19 mouse cellular contexts compared by ENCODE assay signal in the genomic region with DNA sequence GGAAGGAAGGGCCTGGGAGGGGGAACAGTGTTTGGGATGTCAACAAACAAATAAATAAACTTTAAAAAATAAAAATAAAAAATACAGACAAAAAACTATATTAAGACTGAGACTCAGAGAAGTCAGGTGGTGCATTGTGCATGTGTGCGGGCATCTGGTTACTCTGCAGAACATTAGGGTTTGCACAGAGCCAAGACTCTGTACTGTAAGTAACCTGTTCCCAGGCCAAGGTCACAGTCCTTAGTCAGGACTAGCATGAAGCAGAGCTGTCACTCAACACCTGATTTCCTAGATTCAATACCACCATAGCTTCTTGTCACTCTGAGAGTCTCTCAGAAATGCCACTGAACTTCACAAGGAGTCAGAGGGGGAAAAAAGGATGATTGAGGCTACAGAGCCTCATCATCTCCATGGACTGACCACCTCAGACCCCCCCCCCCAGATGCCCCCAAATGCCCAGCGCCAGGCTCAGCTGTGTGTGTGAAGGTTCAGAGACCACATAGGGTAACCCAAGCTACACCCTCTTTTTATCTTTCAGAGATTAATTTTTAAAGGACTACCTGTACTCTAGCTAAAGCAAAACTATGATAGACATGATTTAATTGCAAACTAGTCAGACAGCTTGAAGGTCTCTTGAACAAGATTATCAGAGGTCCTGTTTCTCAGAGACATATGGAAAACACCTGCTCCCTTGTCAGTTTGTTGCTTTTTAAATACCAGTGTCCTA.
DNase-seq lines count a peak whose midpoint lies in the region; ATAC-seq and TF ChIP-seq lines count a peak whose summit lies in the region.
"Had no signal": no experiment of that assay in that cellular context is flagged by ENCODE, and none has a peak within 500 bp of the region (broad histone marks: within the 10 kb centered on the region; RNA-seq: fewer than 3 reads in every experiment).

No protein-coding gene starts in this region.

- intact Hi-C loops in heart, postnatal 25 days (cut with DNase I): no loop called here

- no peaks in the 10 kb centered on the region for H3K27me3 ChIP-seq in heart, embryonic 11.5 days (ENCODE audit: control insufficient read depth, insufficient read depth, low read length)
- no peaks in the 10 kb centered on the region for H3K27me3 ChIP-seq in intestine, embryonic 15.5 days (replicated peaks)
- no peaks in the 10 kb centered on the region for H3K27me3 ChIP-seq in intestine, postnatal 0 days (replicated peaks; ENCODE audit: control insufficient read depth, insufficient read depth, low read length)
- H3K27me3 ChIP-seq in intestine, embryonic 16.5 days (replicated peaks; ENCODE audit: control insufficient read depth, insufficient read depth, low read length): no peaks in the 10 kb centered on the region
- H3K27me3 ChIP-seq in stomach, embryonic 16.5 days (ENCODE audit: control insufficient read depth, insufficient read depth, low read length): no peaks in the 10 kb centered on the region
- H3K27me3 ChIP-seq in hindbrain, embryonic 11.5 days (ENCODE audit: control insufficient read depth, insufficient read depth, low read length): no peaks in the 10 kb centered on the region
- H3K27me3 ChIP-seq: forebrain, embryonic 15.5 days; hindbrain, embryonic 15.5 days had no signal

- no peaks in the 10 kb centered on the region for H3K9me3 ChIP-seq in heart, embryonic 11.5 days (replicated peaks; ENCODE audit: control insufficient read depth, low read length)
- H3K9me3 ChIP-seq in intestine, embryonic 15.5 days: no peaks in the 10 kb centered on the region
- H3K9me3 ChIP-seq in intestine, postnatal 0 days (ENCODE audit: control insufficient read depth): no peaks in the 10 kb centered on the region
- H3K9me3 ChIP-seq in intestine, embryonic 16.5 days (ENCODE audit: control insufficient read depth, low read length): no peaks in the 10 kb centered on the region
- no peaks in the 10 kb centered on the region for H3K9me3 ChIP-seq in stomach, embryonic 16.5 days (replicated peaks; ENCODE audit: control insufficient read depth, low read length)
- H3K9me3 ChIP-seq in hindbrain, embryonic 11.5 days (ENCODE audit: control insufficient read depth, low read length): no peaks in the 10 kb centered on the region
- H3K9me3 ChIP-seq: forebrain, embryonic 15.5 days; hindbrain, embryonic 10.5 days; hindbrain, embryonic 15.5 days had no signal

- ATAC-seq in heart, embryonic 11.5 days (replicated peaks; ENCODE audit: insufficient number of reproducible peaks, low FRiP score, low TSS enrichment): no peak
- peak; percentile 75 for ATAC-seq in intestine, embryonic 15.5 days
- no peak for ATAC-seq in intestine, postnatal 0 days
- ATAC-seq in intestine, embryonic 16.5 days: peak; percentile 83
- ATAC-seq in stomach, embryonic 16.5 days (ENCODE audit: insufficient read depth, low FRiP score): peak; percentile 47; the same call in 1 of the 2 replicates
- ATAC-seq in hindbrain, embryonic 11.5 days (ENCODE audit: low FRiP score): no peak
- ATAC-seq: forebrain, embryonic 15.5 days; inflammation-experienced regulatory T-cells, adult 6 months had no signal

- WGBS in heart, embryonic 11.5 days (ENCODE audit: insufficient replicate concordance): 58% methylated on average over 2 of the region's 2 CpGs
- WGBS in intestine, embryonic 15.5 days: 72% methylated on average over 2 of the region's 2 CpGs
- WGBS in intestine, postnatal 0 days: 61% methylated on average over 2 of the region's 2 CpGs
- 85% methylated on average over 2 of the region's 2 CpGs for WGBS in intestine, embryonic 16.5 days
- 68% methylated on average over 2 of the region's 2 CpGs for WGBS in stomach, embryonic 16.5 days
- WGBS in hindbrain, embryonic 11.5 days: 88% methylated on average over 2 of the region's 2 CpGs

- H3K9ac ChIP-seq in heart, embryonic 11.5 days (ENCODE audit: low read depth, low read length): no peak overlapping the region
- H3K9ac ChIP-seq in intestine, embryonic 15.5 days: no peak overlapping the region
- H3K9ac ChIP-seq in intestine, postnatal 0 days (ENCODE audit: low read depth, low read length): no peak overlapping the region
- no peak overlapping the region for H3K9ac ChIP-seq in intestine, embryonic 16.5 days (ENCODE audit: low read depth, low read length)
- H3K9ac ChIP-seq in stomach, embryonic 16.5 days (ENCODE audit: low read length): no peak overlapping the region
- H3K9ac ChIP-seq in hindbrain, embryonic 11.5 days (ENCODE audit: low read depth, low read length): no peak overlapping the region
- H3K9ac ChIP-seq: forebrain, embryonic 15.5 days; hindbrain, embryonic 15.5 days had no signal

- peak overlapping the region; percentile 78 for H3K27ac ChIP-seq in heart, embryonic 11.5 days (ENCODE audit: low read depth, low read length)
- H3K27ac ChIP-seq in intestine, embryonic 15.5 days: no peak overlapping the region
- H3K27ac ChIP-seq in intestine, postnatal 0 days (ENCODE audit: low read depth, low read length): no peak overlapping the region
- no peak overlapping the region for H3K27ac ChIP-seq in intestine, embryonic 16.5 days (ENCODE audit: low read length)
- H3K27ac ChIP-seq in stomach, embryonic 16.5 days (ENCODE audit: low read length): 0 out of 2 replicates have a peak overlapping the region, but pooled peaks have one; percentile 42
- H3K27ac ChIP-seq in hindbrain, embryonic 11.5 days (ENCODE audit: low read depth, low read length): no peak overlapping the region
- H3K27ac ChIP-seq: forebrain, embryonic 15.5 days; hindbrain, embryonic 10.5 days; hindbrain, embryonic 15.5 days had no signal

- H3K4me2 ChIP-seq in heart, embryonic 11.5 days: no peak overlapping the region
- no peak overlapping the region for H3K4me2 ChIP-seq in intestine, embryonic 15.5 days (replicated peaks)
- no peak overlapping the region for H3K4me2 ChIP-seq in intestine, postnatal 0 days (replicated peaks; ENCODE audit: low read depth)
- no peak overlapping the region for H3K4me2 ChIP-seq in intestine, embryonic 16.5 days (ENCODE audit: low read depth, low read length)
- no peak overlapping the region for H3K4me2 ChIP-seq in stomach, embryonic 16.5 days (ENCODE audit: low read depth, low read length)
- H3K4me2 ChIP-seq in hindbrain, embryonic 11.5 days (replicated peaks; ENCODE audit: low read depth, low read length): no peak overlapping the region
- H3K4me2 ChIP-seq: forebrain, embryonic 15.5 days; hindbrain, embryonic 15.5 days had no signal

- no peak for TF ChIP-seq CTCF in intestine, postnatal 0 days (IDR thresholded peaks at IDR 0.05; ENCODE audit: low read depth)

- DNase-seq in heart, postnatal 25 days (ENCODE audit: low spot score): no peak
- DNase-seq in embryo, embryonic 9.5 days (ENCODE audit: extremely low spot score): no peak
- no peak for DNase-seq in hindbrain, embryonic 11.5 days (ENCODE audit: low spot score)
- DNase-seq: adrenal gland, adult 2 months; adrenal gland, postnatal 25 days; cerebellum, adult 18-20 months; cerebellum, adult 9-11 months; cerebellum, postnatal 36 days; gastrocnemius, postnatal 10 days; kidney, adult 2 months had no signal

- no peak overlapping the region for H3K4me3 ChIP-seq in heart, embryonic 11.5 days (ENCODE audit: low read depth, low read length)
- H3K4me3 ChIP-seq in intestine, embryonic 15.5 days (replicated peaks): no peak overlapping the region
- no peak overlapping the region for H3K4me3 ChIP-seq in intestine, postnatal 0 days (ENCODE audit: low read depth, low read length)
- H3K4me3 ChIP-seq in intestine, embryonic 16.5 days (ENCODE audit: low read length): no peak overlapping the region
- no peak overlapping the region for H3K4me3 ChIP-seq in stomach, embryonic 16.5 days (replicated peaks; ENCODE audit: low read length)
- no peak overlapping the region for H3K4me3 ChIP-seq in hindbrain, embryonic 11.5 days (ENCODE audit: low read depth, low read length)
- H3K4me3 ChIP-seq: forebrain, embryonic 15.5 days; hindbrain, embryonic 10.5 days; hindbrain, embryonic 15.5 days had no signal

- H3K36me3 ChIP-seq in heart, embryonic 11.5 days (ENCODE audit: control insufficient read depth, insufficient read depth, low read length): no peaks in the 10 kb centered on the region
- no peaks in the 10 kb centered on the region for H3K36me3 ChIP-seq in intestine, embryonic 15.5 days
- no peaks in the 10 kb centered on the region for H3K36me3 ChIP-seq in intestine, postnatal 0 days (ENCODE audit: control insufficient read depth, insufficient read depth)
- H3K36me3 ChIP-seq in intestine, embryonic 16.5 days (ENCODE audit: control insufficient read depth, insufficient read depth, low read length): no peaks in the 10 kb centered on the region
- no peaks in the 10 kb centered on the region for H3K36me3 ChIP-seq in stomach, embryonic 16.5 days (ENCODE audit: control insufficient read depth, insufficient read depth, low read length)
- no peaks in the 10 kb centered on the region for H3K36me3 ChIP-seq in hindbrain, embryonic 11.5 days (ENCODE audit: control insufficient read depth, insufficient read depth, low read length)
- H3K36me3 ChIP-seq: forebrain, embryonic 15.5 days; hindbrain, embryonic 10.5 days; hindbrain, embryonic 15.5 days had no signal

- peaks cover 28% of the 10 kb centered on the region for H3K4me1 ChIP-seq in heart, embryonic 11.5 days (ENCODE audit: control insufficient read depth, insufficient read depth, low read length)
- no peaks in the 10 kb centered on the region for H3K4me1 ChIP-seq in intestine, embryonic 15.5 days (replicated peaks)
- no peaks in the 10 kb centered on the region for H3K4me1 ChIP-seq in intestine, postnatal 0 days (replicated peaks; ENCODE audit: control insufficient read depth, insufficient read depth, low read length)
- H3K4me1 ChIP-seq in intestine, embryonic 16.5 days (ENCODE audit: control insufficient read depth, insufficient read depth, low read length): 0 out of 2 replicates have a peak, but pooled peaks cover 2% of the 10 kb centered on the region
- H3K4me1 ChIP-seq in stomach, embryonic 16.5 days (ENCODE audit: control insufficient read depth, insufficient read depth, low read length): peaks cover 6% of the 10 kb centered on the region; the same call in 1 of the 2 replicates
- no peaks in the 10 kb centered on the region for H3K4me1 ChIP-seq in hindbrain, embryonic 11.5 days (replicated peaks; ENCODE audit: control insufficient read depth, insufficient read depth, low read length)
- H3K4me1 ChIP-seq: forebrain, embryonic 15.5 days had no signal

Comparison
In these comparisons a context has a peak if more than half of its experiments do, and no peak if none do; other contexts are left out.
1. ATAC-seq: peak in intestine, embryonic 15.5 days (single experiment), intestine, embryonic 16.5 days (single experiment) and stomach, embryonic 16.5 days (single experiment); none in heart, embryonic 11.5 days (single experiment), intestine, postnatal 0 days (single experiment) and hindbrain, embryonic 11.5 days (single experiment).
2. H3K27ac ChIP-seq: peak in heart, embryonic 11.5 days (single experiment) and stomach, embryonic 16.5 days (single experiment); none in intestine, embryonic 15.5 days (single experiment), intestine, postnatal 0 days (single experiment), intestine, embryonic 16.5 days (single experiment) and hindbrain, embryonic 11.5 days (single experiment).